In genomic region chr11:94491749-94492099, GRCm38 (mm10) we compare ENCODE assay signal across 10 mouse cellular contexts. TPM values are rescaled to one million over a fixed set of nuclear protein-coding genes. Genes with fewer than 3 reads are reported as not detected.
DNase-seq lines count a peak whose midpoint lies in the region; ATAC-seq and TF ChIP-seq lines count a peak whose summit lies in the region.
"Had no signal": no experiment of that assay in that cellular context is flagged by ENCODE, and none has a peak within 500 bp of the region (broad histone marks: within the 10 kb centered on the region; RNA-seq: fewer than 3 reads in every experiment).

No protein-coding gene starts in this region.

- H3K9ac ChIP-seq in ES-Bruce4 (ENCODE audit: low read depth, poor library complexity, severe bottlenecking), result peak overlapping the region; percentile 71
- no peak overlapping the region for H3K9ac ChIP-seq in liver, embryonic 15.5 days

- peaks cover 13% of the 10 kb centered on the region for H3K4me1 ChIP-seq in cerebellum, adult 2 months (ENCODE audit: control insufficient read depth, insufficient read depth, low read length)
- no peaks in the 10 kb centered on the region for H3K4me1 ChIP-seq in ES-Bruce4 (ENCODE audit: control insufficient read depth, insufficient read depth, low read length)
- H3K4me1 ChIP-seq in hindbrain, embryonic 10.5 days (replicated peaks), result peaks cover 34% of the 10 kb centered on the region
- peaks cover 4% of the 10 kb centered on the region; the same call in 1 of the 2 replicates for H3K4me1 ChIP-seq in liver, embryonic 15.5 days (replicated peaks)

- H3K27ac ChIP-seq in cerebellum, adult 2 months (ENCODE audit: insufficient read depth, low read length), result no peak overlapping the region
- H3K27ac ChIP-seq in ES-Bruce4 (ENCODE audit: insufficient read depth, low read length), result no peak overlapping the region
- H3K27ac ChIP-seq in hindbrain, embryonic 10.5 days, result 0 out of 2 replicates have a peak overlapping the region, but pooled peaks have one; percentile 81
- H3K27ac ChIP-seq in liver, embryonic 15.5 days (replicated peaks), result no peak overlapping the region

- H3K4me3 ChIP-seq in cerebellum, adult 2 months (replicated peaks; ENCODE audit: insufficient read depth, low read depth, low read length), result no peak overlapping the region
- H3K4me3 ChIP-seq in ES-Bruce4 (ENCODE audit: low read depth, low read length), result peak overlapping the region; percentile 62
- H3K4me3 ChIP-seq in hindbrain, embryonic 10.5 days, result peak overlapping the region; percentile 59
- no peak overlapping the region; the same call in 1 of the 2 replicates for H3K4me3 ChIP-seq in liver, embryonic 15.5 days (replicated peaks)

- TF ChIP-seq CTCF in cerebellum, adult 2 months (IDR thresholded peaks at IDR 0.05; ENCODE audit: borderline replicate concordance, insufficient read depth, low read depth, low read length), result no peak
- no peak for TF ChIP-seq CTCF in ES-Bruce4 (IDR thresholded peaks at IDR 0.05; ENCODE audit: low read depth, low read length)

- TF ChIP-seq EP300 in ES-Bruce4 (IDR thresholded peaks at IDR 0.05; ENCODE audit: insufficient read depth, low read depth, low read length), result no peak

- ATAC-seq in liver, embryonic 15.5 days (ENCODE audit: insufficient read depth), result no peak

- intact Hi-C loops in left cerebral cortex, postnatal 36 days (cut with DNase I), result no loop called here

- no peak for TF ChIP-seq POLR2A in cerebellum, adult 2 months (IDR thresholded peaks at IDR 0.05; ENCODE audit: borderline replicate concordance, insufficient read depth, low read length)
- no peak for TF ChIP-seq POLR2A in ES-Bruce4 (IDR thresholded peaks at IDR 0.05; ENCODE audit: insufficient read depth, low read length)

- 63% methylated on average over 7 of the region's 7 CpGs for WGBS in cerebellum, adult 2 months
- 62% methylated on average over 7 of the region's 7 CpGs for WGBS in hindbrain, embryonic 10.5 days
- 37% methylated on average over 7 of the region's 7 CpGs for WGBS in liver, embryonic 15.5 days (ENCODE audit: insufficient replicate concordance)

- H3K4me2 ChIP-seq in liver, embryonic 15.5 days, result peak overlapping the region; percentile 62; the same call in 1 of the 2 replicates

- peak; percentile 17 for DNase-seq in cerebellum, adult 9-10 months
- no peak for DNase-seq in cerebellum, adult 2 months
- DNase-seq in hindbrain, embryonic 10.5 days (ENCODE audit: low spot score), result no peak
- DNase-seq in thymus, postnatal 36 days, result no peak
- DNase-seq in urinary bladder, postnatal 36 days (ENCODE audit: low spot score in 2 of 2), result no peak
- no peak for DNase-seq in left cerebral cortex, postnatal 36 days (ENCODE audit: low spot score in 2 of 2)
- DNase-seq: cerebellum, adult 18-20 months had no signal

- no peaks in the 10 kb centered on the region for H3K9me3 ChIP-seq in ES-Bruce4 (replicated peaks; ENCODE audit: control insufficient read depth, insufficient read depth, low read length, poor library complexity, severe bottlenecking)
- no peaks in the 10 kb centered on the region for H3K9me3 ChIP-seq in hindbrain, embryonic 10.5 days
- no peaks in the 10 kb centered on the region for H3K9me3 ChIP-seq in liver, embryonic 15.5 days (replicated peaks)

- H3K27me3 ChIP-seq in cerebellum, adult 2 months (ENCODE audit: control insufficient read depth, insufficient read depth, low read length), result no peaks in the 10 kb centered on the region
- no peaks in the 10 kb centered on the region for H3K27me3 ChIP-seq in ES-Bruce4 (ENCODE audit: control insufficient read depth, insufficient read depth, low read length, poor library complexity, severe bottlenecking)
- H3K27me3 ChIP-seq in hindbrain, embryonic 10.5 days (ENCODE audit: insufficient read depth, poor library complexity, severe bottlenecking), result peaks cover 77% of the 10 kb centered on the region
- H3K27me3 ChIP-seq in liver, embryonic 15.5 days, result peaks cover 74% of the 10 kb centered on the region

- no peaks in the 10 kb centered on the region for H3K36me3 ChIP-seq in ES-Bruce4 (ENCODE audit: control insufficient read depth, insufficient read depth, low read length, poor library complexity, severe bottlenecking)
- H3K36me3 ChIP-seq in hindbrain, embryonic 10.5 days, result no peaks in the 10 kb centered on the region
- H3K36me3 ChIP-seq in liver, embryonic 15.5 days (replicated peaks), result no peaks in the 10 kb centered on the region

RNA-seq across cellular contexts. Expression of gene Spata20, which starts 5.7 kb away (rescaled TPM):
- 1.5 and 1.9 TPM in 2 replicates for polyA plus RNA-seq in cerebellum, adult 2 months (2012; rRNA removed)
- polyA plus RNA-seq in ES-Bruce4 (2011; ENCODE audit: insufficient read depth, insufficient read length, low read depth, missing spikeins), result 1.4 TPM in 1 of 2 replicates, not detected in the other
- polyA plus RNA-seq in hindbrain, embryonic 10.5 days (2016; fragmentation: Nextera tagmentation; extraction: Ambion mirVana), result 0.05 TPM in 1 of 2 replicates, not detected in the other
- not detected in 2 replicates for polyA plus RNA-seq in liver, embryonic 15.5 days (2015; fragmentation: Nextera tagmentation; extraction: Ambion mirVana)
- 1 to 10 TPM in 1 of 2 experiments, under 1 TPM in 1; 0.27 to 1.3 TPM for total RNA-seq in left cerebral cortex, postnatal 36 days (2021)
- total RNA-seq: liver, adult 2 months had no signal
- polyA plus RNA-seq: liver, adult 2 months had no signal

RNA-seq across cellular contexts. Expression of gene Epn3, which starts 8.1 kb away (rescaled TPM):
- polyA plus RNA-seq in cerebellum, adult 2 months (2012; rRNA removed), result 31.1 and 35.9 TPM in 2 replicates
- 2.7 and 2.9 TPM in 2 replicates for polyA plus RNA-seq in ES-Bruce4 (2011; ENCODE audit: insufficient read depth, insufficient read length, low read depth, missing spikeins)
- 1.7 and 1.9 TPM in 2 replicates for polyA plus RNA-seq in hindbrain, embryonic 10.5 days (2016; fragmentation: Nextera tagmentation; extraction: Ambion mirVana)
- 0.09 and 0.15 TPM in 2 replicates for polyA plus RNA-seq in liver, embryonic 15.5 days (2015; fragmentation: Nextera tagmentation; extraction: Ambion mirVana)
- 1 to 10 TPM in 1 of 2 experiments, under 1 TPM in 1; 0.77 to 1.4 TPM for total RNA-seq in left cerebral cortex, postnatal 36 days (2021)
- total RNA-seq: liver, adult 2 months had no signal

RNA-seq across cellular contexts. Expression of gene Cacna1g, which starts 17.7 kb away (rescaled TPM):
- polyA plus RNA-seq in cerebellum, adult 2 months (2012; rRNA removed), result 199 and 248 TPM in 2 replicates
- 2.9 and 8.6 TPM in 2 replicates for polyA plus RNA-seq in ES-Bruce4 (2011; ENCODE audit: insufficient read depth, insufficient read length, low read depth, missing spikeins)
- polyA plus RNA-seq in hindbrain, embryonic 10.5 days (2016; fragmentation: Nextera tagmentation; extraction: Ambion mirVana), result 5.3 and 7.7 TPM in 2 replicates
- 2.3 and 2.7 TPM in 2 replicates for polyA plus RNA-seq in liver, embryonic 15.5 days (2015; fragmentation: Nextera tagmentation; extraction: Ambion mirVana)
- total RNA-seq in left cerebral cortex, postnatal 36 days (2021), result 100 to 1,000 TPM in 1 of 2 experiments, 10 to 100 TPM in 1; 70.9 to 105 TPM

RNA-seq across cellular contexts. Expression of gene Mycbpap, which starts 29.8 kb away (rescaled TPM):
- polyA plus RNA-seq in cerebellum, adult 2 months (2012; rRNA removed), result 3.6 and 4.9 TPM in 2 replicates
- polyA plus RNA-seq in ES-Bruce4 (2011; ENCODE audit: insufficient read depth, insufficient read length, low read depth, missing spikeins), result 1.2 and 1.3 TPM in 2 replicates
- polyA plus RNA-seq in hindbrain, embryonic 10.5 days (2016; fragmentation: Nextera tagmentation; extraction: Ambion mirVana), result 3.9 and 4.6 TPM in 2 replicates
- polyA plus RNA-seq in liver, embryonic 15.5 days (2015; fragmentation: Nextera tagmentation; extraction: Ambion mirVana), result 0.09 TPM in 1 of 2 replicates, not detected in the other
- total RNA-seq in left cerebral cortex, postnatal 36 days (2021), result 1 to 10 TPM; 5.5 to 7.7 TPM

RNA-seq across cellular contexts. Expression of gene Rsad1, which starts 57.3 kb away (rescaled TPM):
- 19.7 and 20.8 TPM in 2 replicates for polyA plus RNA-seq in cerebellum, adult 2 months (2012; rRNA removed)
- 3.1 and 3.2 TPM in 2 replicates for polyA plus RNA-seq in ES-Bruce4 (2011; ENCODE audit: insufficient read depth, insufficient read length, low read depth, missing spikeins)
- 3.6 and 4.3 TPM in 2 replicates for polyA plus RNA-seq in hindbrain, embryonic 10.5 days (2016; fragmentation: Nextera tagmentation; extraction: Ambion mirVana)
- polyA plus RNA-seq in liver, embryonic 15.5 days (2015; fragmentation: Nextera tagmentation; extraction: Ambion mirVana), result 1.0 and 1.1 TPM in 2 replicates
- 10 to 100 TPM; 15.2 to 15.9 TPM for total RNA-seq in left cerebral cortex, postnatal 36 days (2021)

Comparison
In these comparisons a context has a peak if more than half of its experiments do, and no peak if none do; other contexts are left out.
1. H3K4me3 ChIP-seq: peak in ES-Bruce4 (single experiment) and hindbrain, embryonic 10.5 days (single experiment); none in cerebellum, adult 2 months (single experiment) and liver, embryonic 15.5 days (single experiment).
2. RNA of gene Cacna1g, which starts 17.7 kb away (polyA plus RNA-seq): 199 to 248 TPM in cerebellum, adult 2 months; 5.3 to 7.7 TPM in hindbrain, embryonic 10.5 days, 2.9 to 8.6 TPM in ES-Bruce4 and 2.3 to 2.7 TPM in liver, embryonic 15.5 days; every median in the first group is over 10 times any median in the second.